Mouse (Mus musculus): ENCODE measurements around the gene Pole4. TPM values are rescaled to one million over a fixed set of nuclear protein-coding genes. Genes with fewer than 3 reads are reported as not detected.
"Not testable (repeated sequence)": the region's sequence is repeated elsewhere in the genome, so short reads cannot be mapped to it uniquely, and the experiment has no call there.

Pole4 gene
- polyA plus RNA-seq, 1 experiment, result 7.2 TPM

GRCm38 (mm10) chr6:82666480-82666879 is 38.7 kb downstream of the Pole4 start:
- no peaks in the 10 kb centered on the region for H3K36me3 ChIP-seq (ENCODE audit: control insufficient read depth, insufficient read depth, low read length)
- no peak overlapping the region for H3K27ac ChIP-seq (ENCODE audit: insufficient read depth, low read depth, low read length)
- TF ChIP-seq POLR2A (IDR thresholded peaks at IDR 0.05; ENCODE audit: low read depth, low read length) (no peak), CTCF (IDR thresholded peaks at IDR 0.05; ENCODE audit: extremely low read depth, insufficient read length, insufficient replicate concordance, low read depth, low read length) (no peak)
- H3K27me3 ChIP-seq (ENCODE audit: control insufficient read depth, insufficient read depth, low read length), result no peaks in the 10 kb centered on the region
- H3K4me1 ChIP-seq (ENCODE audit: control insufficient read depth, insufficient read depth, insufficient read length, low read length), result no peaks in the 10 kb centered on the region
- no peak overlapping the region for H3K4me3 ChIP-seq (ENCODE audit: low read depth, low read length)

- H3K27me3 ChIP-seq (ENCODE audit: control insufficient read depth, insufficient read depth, low read length), result no peaks in the 10 kb centered on the region
- H3K36me3 ChIP-seq (ENCODE audit: control insufficient read depth, insufficient read depth, low read length), result peaks cover 11% of the 10 kb centered on the region
- peaks cover 5% of the 10 kb centered on the region; the same call in 1 of the 2 replicates for H3K4me1 ChIP-seq (ENCODE audit: control insufficient read depth, insufficient read depth, insufficient read length, low read length)
- TF ChIP-seq CTCF (IDR thresholded peaks at IDR 0.05; ENCODE audit: extremely low read depth, insufficient read length, insufficient replicate concordance, low read depth, low read length) (no peak), POLR2A (IDR thresholded peaks at IDR 0.05; ENCODE audit: low read depth, low read length) (no peak)
- peak overlapping the region; percentile 69 for H3K4me3 ChIP-seq (ENCODE audit: low read depth, low read length)
- 28% methylated on average over 11 of the region's 11 CpGs for WGBS
- peak overlapping the region; percentile 86 for H3K27ac ChIP-seq (ENCODE audit: insufficient read depth, low read depth, low read length)
Observed at GRCm38 (mm10) chr6:82653169-82653525, 52.0 kb downstream of the Pole4 start.

GRCm38 (mm10) chr6:82652521-82653168 is 52.5 kb downstream of the Pole4 start:
- Histone ChIP-seq H3K4me1 (ENCODE audit: control insufficient read depth, insufficient read depth, insufficient read length, low read length) (peaks cover 5% of the 10 kb centered on the region; the same call in 1 of the 2 replicates), H3K27me3 (ENCODE audit: control insufficient read depth, insufficient read depth, low read length) (no peaks in the 10 kb centered on the region), H3K36me3 (ENCODE audit: control insufficient read depth, insufficient read depth, low read length) (peaks cover 12% of the 10 kb centered on the region), H3K4me3 (ENCODE audit: low read depth, low read length) (peak overlapping the region; percentile 69), H3K27ac (ENCODE audit: insufficient read depth, low read depth, low read length) (peak overlapping the region; percentile 86)
- peak; percentile 80 for TF ChIP-seq POLR2A (IDR thresholded peaks at IDR 0.05; ENCODE audit: low read depth, low read length)
- no peak; the same call in 1 of the 2 replicates for TF ChIP-seq CTCF (IDR thresholded peaks at IDR 0.05; ENCODE audit: extremely low read depth, insufficient read length, insufficient replicate concordance, low read depth, low read length)
- under 1% methylated on average over 65 of the region's 67 CpGs for whole genome bisulfite sequencing

DNA sequence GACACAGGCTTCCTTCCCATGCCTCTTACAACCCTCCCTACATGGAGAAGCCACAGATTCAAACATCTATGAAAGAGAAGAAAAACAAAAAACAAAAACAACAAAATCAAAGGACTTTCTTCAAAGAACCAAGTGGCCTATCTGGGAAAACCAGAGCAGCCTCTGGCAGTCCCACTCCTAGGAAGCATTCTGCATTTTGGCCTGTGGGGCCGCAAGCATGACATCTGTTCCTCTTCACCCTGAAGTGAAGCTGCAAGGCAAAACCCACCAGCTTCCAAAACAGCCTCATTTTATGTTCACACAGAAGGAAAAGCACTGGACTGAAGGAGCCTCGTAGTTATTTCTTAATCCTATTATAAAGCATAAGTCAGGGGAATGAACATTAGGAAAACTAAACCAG is 56.1 kb downstream of the Pole4 start:
- Histone ChIP-seq H3K36me3 (ENCODE audit: control insufficient read depth, insufficient read depth, low read length) (peaks cover 17% of the 10 kb centered on the region), H3K4me3 (ENCODE audit: low read depth, low read length) (no peak overlapping the region), H3K4me1 (ENCODE audit: control insufficient read depth, insufficient read depth, insufficient read length, low read length) (peaks cover 5% of the 10 kb centered on the region; the same call in 1 of the 2 replicates), H3K27me3 (ENCODE audit: control insufficient read depth, insufficient read depth, low read length) (no peaks in the 10 kb centered on the region), H3K27ac (ENCODE audit: insufficient read depth, low read depth, low read length) (no peak overlapping the region)
- TF ChIP-seq CTCF (IDR thresholded peaks at IDR 0.05; ENCODE audit: extremely low read depth, insufficient read length, insufficient replicate concordance, low read depth, low read length), result no peak
- TF ChIP-seq POLR2A (IDR thresholded peaks at IDR 0.05; ENCODE audit: low read depth, low read length), result no peak
- 88% methylated on average over 2 of the region's 2 CpGs for WGBS

DNA sequence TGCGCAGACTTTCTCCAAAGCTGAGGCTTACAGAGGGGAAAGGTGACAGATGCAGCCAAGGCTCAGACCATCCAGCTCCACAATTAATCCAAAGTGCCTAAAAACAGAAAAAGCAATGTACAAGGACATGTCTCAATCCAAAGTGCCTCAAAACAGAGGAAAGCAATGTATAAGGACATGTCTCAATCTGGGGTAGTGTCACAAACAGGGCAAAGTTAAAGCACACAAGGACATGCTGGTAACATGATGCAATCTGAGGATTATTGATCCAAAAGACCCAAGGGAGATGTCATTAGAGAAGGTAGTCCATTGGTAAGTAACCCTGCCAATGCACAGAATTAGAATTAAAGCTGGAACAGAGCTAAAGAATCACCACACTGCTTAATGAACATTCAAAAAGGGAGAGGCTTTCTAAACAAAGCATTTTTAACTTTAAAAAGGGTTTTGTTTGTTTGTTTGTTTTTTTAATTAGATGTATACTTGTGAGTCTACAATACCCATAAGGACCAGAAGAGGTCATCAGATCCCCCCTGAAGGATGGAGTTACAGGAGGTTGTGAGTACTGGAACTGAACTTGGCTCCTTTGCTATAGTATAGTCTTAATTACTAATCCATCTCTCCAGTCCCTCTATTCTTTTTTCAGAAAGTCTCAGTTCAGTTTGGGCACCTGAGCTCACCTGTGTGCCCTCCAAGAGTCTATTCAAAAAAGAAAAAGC is 57.1 kb downstream of the Pole4 start:
- TF ChIP-seq POLR2A (IDR thresholded peaks at IDR 0.05; ENCODE audit: low read depth, low read length) (no peak), CTCF (IDR thresholded peaks at IDR 0.05; ENCODE audit: extremely low read depth, insufficient read length, insufficient replicate concordance, low read depth, low read length) (no peak)
- Histone ChIP-seq H3K4me3 (ENCODE audit: low read depth, low read length) (no peak overlapping the region), H3K4me1 (ENCODE audit: control insufficient read depth, insufficient read depth, insufficient read length, low read length) (peaks cover 5% of the 10 kb centered on the region; the same call in 1 of the 2 replicates), H3K27me3 (ENCODE audit: control insufficient read depth, insufficient read depth, low read length) (no peaks in the 10 kb centered on the region), H3K27ac (ENCODE audit: insufficient read depth, low read depth, low read length) (no peak overlapping the region), H3K36me3 (ENCODE audit: control insufficient read depth, insufficient read depth, low read length) (peaks cover 17% of the 10 kb centered on the region)
- WGBS, result 93% methylated on average over 1 of the region's 1 CpGs

GRCm38 (mm10) chr6:82647001-82647400 is 58.2 kb downstream of the Pole4 start:
- 80% methylated on average over 1 of the region's 1 CpGs for WGBS
- no peak overlapping the region for H3K27ac ChIP-seq (ENCODE audit: insufficient read depth, low read depth, low read length)
- peaks cover 17% of the 10 kb centered on the region for H3K36me3 ChIP-seq (ENCODE audit: control insufficient read depth, insufficient read depth, low read length)
- no peak for TF ChIP-seq CTCF (IDR thresholded peaks at IDR 0.05; ENCODE audit: extremely low read depth, insufficient read length, insufficient replicate concordance, low read depth, low read length)
- TF ChIP-seq POLR2A (IDR thresholded peaks at IDR 0.05; ENCODE audit: low read depth, low read length), result no peak
- no peaks in the 10 kb centered on the region for H3K27me3 ChIP-seq (ENCODE audit: control insufficient read depth, insufficient read depth, low read length)
- H3K4me1 ChIP-seq (ENCODE audit: control insufficient read depth, insufficient read depth, insufficient read length, low read length), result peaks cover 2% of the 10 kb centered on the region; the same call in 1 of the 2 replicates
- H3K4me3 ChIP-seq (ENCODE audit: low read depth, low read length), result no peak overlapping the region

DNA sequence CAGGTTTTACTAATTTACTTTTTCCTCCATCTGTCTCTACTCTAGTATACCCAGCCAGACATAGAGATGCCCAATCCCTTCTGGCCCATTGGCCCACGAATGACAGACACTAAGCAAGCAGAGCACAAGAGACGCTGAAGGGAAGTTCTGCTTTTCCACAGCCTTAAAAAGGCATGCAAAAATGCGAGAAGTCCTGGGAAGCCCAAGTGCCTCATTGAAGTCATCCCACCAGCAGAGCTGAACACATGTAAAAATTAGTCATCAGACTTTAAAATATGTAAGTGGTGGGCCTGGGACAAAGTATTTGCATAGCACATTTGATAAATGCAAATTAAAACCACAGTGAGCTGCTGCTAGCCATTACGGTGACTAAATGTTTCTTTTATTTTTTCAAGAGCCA is 65.1 kb downstream of the Pole4 start:
- TF ChIP-seq POLR2A (IDR thresholded peaks at IDR 0.05; ENCODE audit: low read depth, low read length) (no peak), CTCF (IDR thresholded peaks at IDR 0.05; ENCODE audit: extremely low read depth, insufficient read length, insufficient replicate concordance, low read depth, low read length) (no peak)
- WGBS, result 83% methylated on average over 4 of the region's 4 CpGs
- H3K4me1 ChIP-seq (ENCODE audit: control insufficient read depth, insufficient read depth, insufficient read length, low read length), result no peaks in the 10 kb centered on the region
- no peak overlapping the region for H3K4me3 ChIP-seq (ENCODE audit: low read depth, low read length)
- no peaks in the 10 kb centered on the region for H3K27me3 ChIP-seq (ENCODE audit: control insufficient read depth, insufficient read depth, low read length)
- no peaks in the 10 kb centered on the region for H3K36me3 ChIP-seq (ENCODE audit: control insufficient read depth, insufficient read depth, low read length)
- H3K27ac ChIP-seq (ENCODE audit: insufficient read depth, low read depth, low read length), result no peak overlapping the region

DNA sequence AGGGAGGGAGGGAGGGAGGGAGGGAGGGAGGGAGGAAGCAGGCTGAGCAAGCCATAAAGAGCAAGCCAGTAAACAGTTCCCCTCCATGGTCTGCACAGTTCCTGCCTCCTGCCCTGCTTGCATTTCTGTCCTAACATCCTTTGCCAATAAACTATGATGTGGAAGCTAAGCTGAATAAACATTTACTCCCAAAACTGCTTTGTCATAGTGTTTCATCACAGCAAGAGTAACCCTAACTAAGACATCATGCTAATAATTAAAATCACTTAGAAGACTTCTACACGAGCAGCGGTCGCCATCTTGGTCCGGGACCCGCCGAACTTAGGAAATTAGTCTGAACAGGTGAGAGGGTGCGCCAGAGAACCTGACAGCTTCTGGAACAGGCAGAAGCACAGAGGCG is 79.8 kb downstream of the Pole4 start:
- H3K4me1 ChIP-seq (ENCODE audit: control insufficient read depth, insufficient read depth, insufficient read length, low read length); H3K4me3 ChIP-seq (ENCODE audit: low read depth, low read length); H3K27me3 ChIP-seq (ENCODE audit: control insufficient read depth, insufficient read depth, low read length); H3K36me3 ChIP-seq (ENCODE audit: control insufficient read depth, insufficient read depth, low read length); H3K27ac ChIP-seq (ENCODE audit: insufficient read depth, low read depth, low read length): not testable (repeated sequence)
- 97% methylated on average over 7 of the region's 8 CpGs for WGBS

Measured in small intestine, adult 2 months (tissue).